Mouse (Mus musculus) spleen, adult 2 months (tissue): ENCODE results near the gene Dnajb12. TPM values are rescaled to one million over a fixed set of nuclear protein-coding genes. Genes with fewer than 3 reads are reported as not detected.

Experiments used
- DNase-seq, 2 experiments: peaks; one replicate each; pipeline versions ENCODE4 v3.0.0 to v3.0.0-alpha.2; 2012 to 2021; ENCODE audit warnings: low spot score in 2 of 2, low read depth in 1 of 2
- H3K27ac ChIP-seq: fragments of 200-500 bp; 2 replicates; pipeline ENCODE4 v1.5.1; 2012; ENCODE audit warnings: low read length, inconsistent platforms; ENCODE audit not compliant: insufficient read depth
- H3K27me3 ChIP-seq: fragments of 200-500 bp; 2 replicates; pipeline ENCODE4 v1.6.1; 2012; ENCODE audit warnings: mild to moderate bottlenecking, moderate library complexity, low read length, inconsistent platforms; ENCODE audit not compliant: control insufficient read depth, insufficient read depth
- H3K36me3 ChIP-seq: fragments of 200-500 bp; 2 replicates; pipeline ENCODE4 v1.6.1; 2012; ENCODE audit warnings: mild to moderate bottlenecking, low read length, inconsistent platforms; ENCODE audit not compliant: control insufficient read depth, insufficient read depth
- H3K4me1 ChIP-seq: fragments of 200-500 bp; 2 replicates; pipeline ENCODE4 v1.6.1; 2011; ENCODE audit warnings: inconsistent platforms; ENCODE audit not compliant: control insufficient read depth, insufficient read depth, insufficient read length
- H3K4me3 ChIP-seq: fragments of 200-500 bp; 2 replicates; pipeline ENCODE4 v1.5.1; 2011; ENCODE audit warnings: mild to moderate bottlenecking, inconsistent platforms; ENCODE audit not compliant: insufficient read depth, insufficient read length; ENCODE audit errors: extremely low read depth
- CTCF ChIP-seq: fragments of 200-500 bp; IDR thresholded peaks from 2 replicates; pipeline ENCODE4 v1.5.1; 2011; ENCODE audit warnings: mild to moderate bottlenecking, inconsistent platforms; ENCODE audit not compliant: insufficient read depth, insufficient read length, insufficient replicate concordance; ENCODE audit errors: extremely low read depth
- POLR2A ChIP-seq: fragments of 200-500 bp; IDR thresholded peaks from 2 replicates; pipeline ENCODE4 v1.6.1; 2011; ENCODE audit warnings: low read depth, low read length, inconsistent platforms
- WGBS: fragments of 180-500 bp; shearing (Covaris S2); methylation state at CpG from one replicate; pipeline ENCODE4 v1.1.7; 2018; 5-methylcytosine and 5-hydroxymethylcytosine counted together
- polyA plus RNA-seq: library from polyadenylated mRNA; depleted of rRNA; stranded (reverse); fragments of >200 nt; gene quantifications from 2 replicates; pipeline ENCODE4 v1.2.3, GENCODE M21; 2012

Gene Dnajb12
- polyA plus RNA-seq, 1 experiment: 29.9 TPM

DNA sequence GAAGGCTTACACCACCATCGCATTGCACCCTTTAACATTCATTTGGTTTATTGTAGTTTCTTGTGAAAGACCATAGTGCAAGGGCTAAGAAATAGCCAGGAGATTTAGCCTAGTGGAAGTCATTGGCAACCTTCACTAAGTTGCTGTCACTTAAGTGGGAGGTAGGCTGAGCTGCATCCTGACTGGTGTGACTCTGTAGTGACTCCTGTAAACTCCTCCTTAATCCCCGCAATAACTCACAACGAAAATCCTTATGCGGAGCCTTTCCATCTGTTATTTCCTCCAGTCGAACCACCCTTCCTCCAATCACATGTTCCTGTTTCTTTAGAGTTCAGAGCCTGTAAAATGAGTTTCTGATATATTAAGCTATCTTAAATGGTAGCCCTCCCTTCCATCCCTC lies 533 bp upstream of the Dnajb12 start:
- Histone ChIP-seq H3K4me1 (0 out of 2 replicates have a peak, but pooled peaks cover 4% of the 10 kb centered on the region), H3K27me3 (no peaks in the 10 kb centered on the region), H3K4me3 (peak overlapping the region; percentile 93), H3K27ac (peak overlapping the region; percentile 95; the same call in 1 of the 2 replicates), H3K36me3 (no peaks in the 10 kb centered on the region)
- DNase-seq: no peak
- no peak for TF ChIP-seq POLR2A
- TF ChIP-seq CTCF: no peak
- 14% methylated on average over 5 of the region's 5 CpGs for WGBS

DNA sequence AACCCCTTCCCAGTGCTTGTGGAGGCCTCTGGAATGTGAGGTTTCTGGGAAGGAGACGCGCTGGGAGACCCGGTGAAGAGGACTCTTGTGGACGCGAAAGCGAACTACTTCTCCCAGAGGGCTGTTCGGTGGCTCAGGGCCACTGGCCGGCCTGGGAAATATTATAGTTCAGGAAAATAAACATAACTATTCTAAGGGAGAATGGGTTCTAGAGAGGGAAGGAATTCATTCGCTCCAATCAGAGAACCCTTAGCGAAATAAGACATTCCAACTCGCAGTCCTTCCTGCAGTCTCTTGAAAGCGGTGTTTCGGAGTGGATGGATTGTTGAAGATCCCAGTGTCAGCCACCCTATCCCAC lies 652 bp downstream of the Dnajb12 start:
- DNase-seq: no peak
- peaks cover 4% of the 10 kb centered on the region; the same call in 1 of the 2 replicates for H3K4me1 ChIP-seq
- H3K36me3 ChIP-seq: no peaks in the 10 kb centered on the region
- under 1% methylated on average over 13 of the region's 13 CpGs for WGBS
- H3K27me3 ChIP-seq: no peaks in the 10 kb centered on the region
- peak overlapping the region; percentile 95 for H3K27ac ChIP-seq
- no peak for TF ChIP-seq POLR2A
- peak overlapping the region; percentile 93 for H3K4me3 ChIP-seq

DNA sequence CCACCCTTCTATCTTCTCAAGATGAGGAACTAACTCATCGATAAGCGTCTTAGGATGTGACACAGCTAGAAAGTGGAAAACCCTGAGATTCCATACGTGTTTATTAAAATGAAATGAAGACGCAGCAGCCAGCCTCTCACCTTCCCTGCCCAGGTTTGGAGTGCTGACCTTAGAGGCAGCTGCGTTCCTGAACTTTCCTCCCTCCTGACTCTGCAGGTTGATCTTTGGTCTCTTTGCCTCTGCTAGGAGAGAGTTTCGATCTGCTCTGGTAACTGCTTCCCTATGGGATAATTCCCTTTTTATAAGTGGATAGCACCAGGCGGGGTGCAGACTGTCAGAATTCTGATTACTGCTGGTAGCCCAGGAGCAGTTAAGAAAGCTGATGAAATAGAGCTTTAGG lies 1.5 kb downstream of the Dnajb12 start:
- Histone ChIP-seq H3K27me3 (no peaks in the 10 kb centered on the region), H3K36me3 (no peaks in the 10 kb centered on the region), H3K4me3 (no peak overlapping the region), H3K4me1 (peaks cover 12% of the 10 kb centered on the region; the same call in 1 of the 2 replicates), H3K27ac (no peak overlapping the region)
- TF ChIP-seq POLR2A (no peak), CTCF (no peak)
- 61% methylated on average over 7 of the region's 7 CpGs for WGBS
- DNase-seq: no peak

DNA sequence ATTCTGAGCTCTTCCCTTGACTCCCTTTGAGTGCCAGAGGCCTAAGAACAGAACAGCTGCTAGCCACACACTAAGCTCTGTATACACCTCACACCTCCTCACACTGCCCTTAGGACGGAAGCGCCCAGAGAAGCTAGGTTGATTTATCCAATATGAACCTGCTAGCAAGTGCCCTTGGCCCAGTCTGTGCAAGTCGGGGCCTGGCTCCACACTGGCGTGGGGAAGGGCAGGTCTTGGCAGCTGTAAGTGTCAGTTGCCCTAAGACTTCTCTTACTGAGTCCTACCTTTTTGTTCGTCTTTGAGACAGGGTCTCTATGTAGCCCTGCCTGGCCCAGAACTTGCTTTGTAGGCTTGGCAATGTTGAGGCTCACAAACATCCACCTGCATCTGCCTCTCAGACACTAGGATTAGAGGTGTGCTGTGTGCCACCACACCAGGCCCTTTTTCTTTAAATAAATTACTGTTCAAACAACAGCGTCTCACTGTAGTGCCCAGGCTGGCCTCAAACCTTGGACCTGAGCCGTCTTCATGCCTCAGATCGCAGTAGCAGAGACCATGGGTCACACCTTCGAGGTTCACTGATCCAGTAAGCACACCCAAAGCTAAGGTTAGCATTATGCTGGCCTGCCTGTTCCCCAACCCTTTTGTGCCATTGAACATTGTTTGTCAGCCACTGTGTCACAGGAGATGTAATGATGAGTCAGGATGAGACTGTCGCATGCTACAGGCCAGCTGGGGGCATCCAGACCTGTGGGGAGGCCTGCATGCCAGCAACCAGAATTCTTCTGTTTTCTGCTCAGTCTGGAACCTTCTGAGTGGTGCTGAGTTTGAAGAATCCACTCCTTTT lies 5.2 kb downstream of the Dnajb12 start:
- WGBS: 84% methylated on average over 10 of the region's 10 CpGs
- Histone ChIP-seq H3K27me3 (no peaks in the 10 kb centered on the region), H3K27ac (peak overlapping the region; percentile 62), H3K36me3 (no peaks in the 10 kb centered on the region), H3K4me1 (peaks cover 27% of the 10 kb centered on the region; the same call in 1 of the 2 replicates), H3K4me3 (no peak overlapping the region)
- no peak for DNase-seq
- TF ChIP-seq POLR2A (no peak), CTCF (no peak)

DNA sequence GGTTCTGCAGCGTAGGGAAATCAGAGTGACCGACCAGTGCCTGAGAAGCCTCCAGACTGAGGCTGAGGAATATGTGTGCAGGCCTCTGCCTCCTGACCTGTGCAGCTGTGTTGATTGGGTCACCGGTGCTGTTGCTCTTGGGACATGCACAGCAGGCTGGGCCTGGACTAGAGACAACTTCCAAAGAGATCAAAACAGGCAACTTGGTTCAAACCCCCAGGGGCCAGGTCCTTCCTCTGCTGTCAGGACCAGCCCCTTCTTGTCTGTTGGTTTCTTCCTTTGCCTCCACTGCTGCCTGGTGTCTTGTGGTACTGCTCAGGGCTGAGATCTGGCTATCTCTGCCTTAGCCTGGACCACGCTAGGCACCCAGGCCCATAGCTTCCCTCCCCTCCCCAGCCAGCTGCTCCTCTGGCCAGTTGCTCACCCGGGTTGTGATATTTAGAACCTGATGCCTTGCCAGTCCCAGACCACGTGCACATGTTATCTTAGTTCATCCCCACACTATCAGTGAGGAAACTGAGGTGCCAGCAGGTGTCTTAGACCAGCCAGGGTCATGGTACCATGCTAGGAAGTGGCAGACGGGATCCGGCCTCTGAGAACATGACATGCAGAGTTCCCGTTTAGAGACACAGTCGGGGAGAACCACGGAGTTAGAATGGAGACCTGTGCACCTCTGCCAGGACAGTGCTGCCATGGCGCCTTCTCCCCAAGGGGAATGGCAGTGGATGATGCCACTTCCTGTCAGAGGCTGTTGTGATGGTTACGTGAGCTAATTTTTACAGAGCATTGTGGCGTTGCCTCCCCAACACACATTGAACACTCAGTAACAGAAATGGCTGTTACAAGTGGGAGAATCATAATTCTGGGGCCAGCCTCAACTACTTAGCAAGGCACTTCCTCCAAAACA lies 6.1 kb downstream of the Dnajb12 start:
- Histone ChIP-seq H3K27me3 (no peaks in the 10 kb centered on the region), H3K4me3 (no peak overlapping the region), H3K36me3 (no peaks in the 10 kb centered on the region), H3K4me1 (peaks cover 27% of the 10 kb centered on the region; the same call in 1 of the 2 replicates), H3K27ac (peak overlapping the region; percentile 62)
- DNase-seq: no peak
- no peak for TF ChIP-seq POLR2A
- no peak for TF ChIP-seq CTCF
- whole genome bisulfite sequencing: 37% methylated on average over 14 of the region's 14 CpGs

DNA sequence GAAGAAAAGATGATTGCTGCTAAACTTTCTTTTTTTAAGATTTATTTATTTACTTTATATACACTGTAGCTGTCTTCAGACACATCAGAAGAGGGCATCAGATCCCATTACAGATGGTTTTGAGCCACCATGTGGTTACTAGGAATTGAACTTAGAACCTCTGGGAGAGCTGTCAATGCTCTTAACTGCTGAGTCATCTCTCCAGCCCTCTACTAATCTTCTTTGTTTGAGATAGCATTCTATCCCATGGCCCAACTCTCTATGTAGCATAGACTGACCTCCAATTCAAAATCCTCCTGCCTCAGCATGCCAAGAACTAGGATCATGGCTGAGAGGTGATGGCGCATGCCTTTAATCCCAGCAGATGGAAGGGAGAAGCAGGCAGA lies 6.7 kb downstream of the Dnajb12 start:
- TF ChIP-seq CTCF: no peak
- TF ChIP-seq POLR2A: no peak
- Histone ChIP-seq H3K36me3 (peaks cover 4% of the 10 kb centered on the region; the same call in 1 of the 2 replicates), H3K27ac (0 out of 2 replicates have a peak overlapping the region, but pooled peaks have one; percentile 16), H3K4me1 (peaks cover 26% of the 10 kb centered on the region; the same call in 1 of the 2 replicates), H3K27me3 (no peaks in the 10 kb centered on the region), H3K4me3 (no peak overlapping the region)
- 100% methylated on average over 1 of the region's 1 CpGs for WGBS
- no peak for DNase-seq
